Mouse (Mus musculus) neural tube, embryonic 13.5 days (tissue): ENCODE data around the gene Pcsk6. TPM values are rescaled to one million over a fixed set of nuclear protein-coding genes. Genes with fewer than 3 reads are reported as not detected.

Experiments
- ATAC-seq: fragments of 200-750 bp; cut with Nextera tagmentation; 2 replicates; pipeline ENCODE4 v1.8.0; 2017; ENCODE audit warnings: low read depth, mild to moderate bottlenecking, moderate TSS enrichment, moderate library complexity
- H3K27ac ChIP-seq: fragments of 300-500 bp; sonication (generic); replicated peaks from 2 replicates; pipeline ENCODE4 v1.5.1; 2015; ENCODE audit warnings: moderate library complexity, mild to moderate bottlenecking, inconsistent platforms
- H3K27me3 ChIP-seq: fragments of 300-500 bp; sonication (generic); 2 replicates; pipeline ENCODE4 v1.6.1; 2015; ENCODE audit warnings: mild to moderate bottlenecking, inconsistent platforms
- H3K36me3 ChIP-seq: fragments of 300-500 bp; sonication (generic); 2 replicates; pipeline ENCODE4 v1.6.1; 2015; ENCODE audit warnings: mild to moderate bottlenecking, inconsistent platforms
- H3K4me1 ChIP-seq: fragments of 300-500 bp; sonication (generic); replicated peaks from 2 replicates; pipeline ENCODE4 v1.6.1; 2015; ENCODE audit warnings: inconsistent platforms
- H3K4me2 ChIP-seq: fragments of 300-500 bp; sonication (generic); 2 replicates; pipeline ENCODE4 v1.6.1; 2015; ENCODE audit warnings: inconsistent platforms, mild to moderate bottlenecking, moderate library complexity
- H3K4me3 ChIP-seq: fragments of 300-500 bp; sonication (generic); 2 replicates; pipeline ENCODE4 v1.5.1; 2015; ENCODE audit warnings: mild to moderate bottlenecking, inconsistent platforms
- H3K9ac ChIP-seq: fragments of 300-500 bp; sonication (generic); 2 replicates; pipeline ENCODE4 v1.6.1; 2015; ENCODE audit warnings: moderate library complexity, mild to moderate bottlenecking, inconsistent platforms
- H3K9me3 ChIP-seq: fragments of 300-500 bp; sonication (generic); 2 replicates; pipeline ENCODE4 v1.6.1; 2016; ENCODE audit warnings: inconsistent platforms
- WGBS: fragments of 180-500 bp; shearing (Covaris S2); methylation state at CpG from one replicate; pipeline ENCODE4 v1.1.7; 2015; 5-methylcytosine and 5-hydroxymethylcytosine counted together
- polyA plus RNA-seq: library from polyadenylated mRNA; unstranded; fragments of >200 nt; fragmentation: Nextera tagmentation; extraction: Ambion mirVana; gene quantifications from 2 replicates; pipeline ENCODE4 v1.2.1, GENCODE M21; 2015

Gene Pcsk6
- polyA plus RNA-seq, 1 experiment from 2014 or later: 1.3 TPM

- no peak for ATAC-seq
- no peak overlapping the region for H3K27ac ChIP-seq
- H3K4me3 ChIP-seq: no peak overlapping the region
- H3K4me1 ChIP-seq: peaks cover 10% of the 10 kb centered on the region
- no peak overlapping the region for H3K4me2 ChIP-seq
- H3K9ac ChIP-seq: no peak overlapping the region
- no peaks in the 10 kb centered on the region; the same call in 1 of the 2 replicates for H3K27me3 ChIP-seq
- WGBS: 94% methylated on average over 6 of the region's 6 CpGs
- H3K36me3 ChIP-seq: no peaks in the 10 kb centered on the region
- H3K9me3 ChIP-seq: no peaks in the 10 kb centered on the region
These were observed 24.3 kb downstream of the Pcsk6 start for GRCm38 (mm10) chr7:65885819-65886218.

GRCm38 (mm10) chr7:65891831-65892230 is 30.3 kb downstream of the Pcsk6 start:
- Histone ChIP-seq H3K36me3 (no peaks in the 10 kb centered on the region), H3K9me3 (no peaks in the 10 kb centered on the region), H3K27me3 (no peaks in the 10 kb centered on the region), H3K4me3 (no peak overlapping the region), H3K4me1 (no peaks in the 10 kb centered on the region), H3K9ac (no peak overlapping the region), H3K27ac (no peak overlapping the region), H3K4me2 (no peak overlapping the region)
- 92% methylated on average over 7 of the region's 7 CpGs for WGBS
- no peak for ATAC-seq

- Histone ChIP-seq H3K36me3 (no peaks in the 10 kb centered on the region), H3K4me3 (no peak overlapping the region), H3K27ac (no peak overlapping the region), H3K27me3 (no peaks in the 10 kb centered on the region), H3K4me1 (no peaks in the 10 kb centered on the region), H3K4me2 (no peak overlapping the region), H3K9ac (no peak overlapping the region), H3K9me3 (no peaks in the 10 kb centered on the region)
- WGBS: 69% methylated on average over 9 of the region's 9 CpGs
- ATAC-seq: no peak
These were observed 30.8 kb downstream of the Pcsk6 start for GRCm38 (mm10) chr7:65892264-65892828.

- Histone ChIP-seq H3K27ac (no peak overlapping the region), H3K4me1 (no peaks in the 10 kb centered on the region), H3K9me3 (no peaks in the 10 kb centered on the region), H3K36me3 (no peaks in the 10 kb centered on the region), H3K4me2 (no peak overlapping the region), H3K27me3 (no peaks in the 10 kb centered on the region), H3K9ac (no peak overlapping the region), H3K4me3 (no peak overlapping the region)
- 84% methylated on average over 10 of the region's 10 CpGs for WGBS
- ATAC-seq: no peak
These were observed 32.0 kb downstream of the Pcsk6 start for GRCm38 (mm10) chr7:65893546-65893945.

- no peak overlapping the region for H3K4me3 ChIP-seq
- ATAC-seq: no peak
- H3K9ac ChIP-seq: no peak overlapping the region
- 87% methylated on average over 5 of the region's 5 CpGs for WGBS
- H3K27me3 ChIP-seq: no peaks in the 10 kb centered on the region
- no peak overlapping the region for H3K27ac ChIP-seq
- no peaks in the 10 kb centered on the region for H3K4me1 ChIP-seq
- H3K36me3 ChIP-seq: no peaks in the 10 kb centered on the region
- H3K4me2 ChIP-seq: no peak overlapping the region
- H3K9me3 ChIP-seq: no peaks in the 10 kb centered on the region
These were observed 33.7 kb downstream of the Pcsk6 start for GRCm38 (mm10) chr7:65895262-65895661.

- WGBS: 82% methylated on average over 11 of the region's 11 CpGs
- Histone ChIP-seq H3K4me3 (no peak overlapping the region), H3K4me2 (no peak overlapping the region), H3K9me3 (no peaks in the 10 kb centered on the region), H3K36me3 (no peaks in the 10 kb centered on the region), H3K27ac (no peak overlapping the region), H3K27me3 (0 out of 2 replicates have a peak, but pooled peaks cover 7% of the 10 kb centered on the region), H3K4me1 (peaks cover 18% of the 10 kb centered on the region), H3K9ac (no peak overlapping the region)
- ATAC-seq: no peak
These were observed 39.7 kb downstream of the Pcsk6 start for GRCm38 (mm10) chr7:65901231-65901630.

GRCm38 (mm10) chr7:65902471-65903180 is 41.1 kb downstream of the Pcsk6 start:
- Histone ChIP-seq H3K9ac (no peak overlapping the region), H3K4me2 (no peak overlapping the region), H3K4me1 (peaks cover 18% of the 10 kb centered on the region), H3K9me3 (no peaks in the 10 kb centered on the region), H3K27ac (peak overlapping the region; percentile 65), H3K4me3 (no peak overlapping the region), H3K27me3 (peaks cover 7% of the 10 kb centered on the region; the same call in 1 of the 2 replicates), H3K36me3 (no peaks in the 10 kb centered on the region)
- WGBS: 49% methylated on average over 13 of the region's 13 CpGs
- ATAC-seq: peak; percentile 68

DNA sequence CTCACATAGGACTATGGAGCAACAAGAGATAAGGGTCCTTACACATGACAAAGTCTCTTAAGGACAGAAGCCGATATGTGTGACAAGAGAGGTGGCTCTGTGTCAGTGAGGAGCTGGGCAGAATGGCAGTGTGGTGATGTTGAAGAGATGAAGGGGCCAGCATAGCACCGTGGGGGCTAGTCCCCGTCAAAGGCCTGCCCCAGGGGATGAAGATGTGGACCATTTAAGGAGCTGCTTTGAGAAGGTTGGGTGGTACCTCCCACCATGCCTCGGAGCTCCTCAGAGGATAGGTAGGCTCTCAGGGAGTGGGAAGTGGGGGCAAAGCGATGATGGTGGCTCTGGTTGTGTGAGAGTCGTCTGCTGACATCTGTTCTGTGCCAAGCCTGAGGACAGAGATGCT is 41.9 kb downstream of the Pcsk6 start:
- H3K4me3 ChIP-seq: no peak overlapping the region
- no peaks in the 10 kb centered on the region for H3K36me3 ChIP-seq
- H3K4me2 ChIP-seq: no peak overlapping the region
- ATAC-seq: no peak
- H3K9ac ChIP-seq: no peak overlapping the region
- H3K27me3 ChIP-seq: peaks cover 7% of the 10 kb centered on the region; the same call in 1 of the 2 replicates
- peaks cover 18% of the 10 kb centered on the region for H3K4me1 ChIP-seq
- H3K9me3 ChIP-seq: no peaks in the 10 kb centered on the region
- H3K27ac ChIP-seq: no peak overlapping the region
- whole genome bisulfite sequencing: 91% methylated on average over 6 of the region's 6 CpGs

DNA sequence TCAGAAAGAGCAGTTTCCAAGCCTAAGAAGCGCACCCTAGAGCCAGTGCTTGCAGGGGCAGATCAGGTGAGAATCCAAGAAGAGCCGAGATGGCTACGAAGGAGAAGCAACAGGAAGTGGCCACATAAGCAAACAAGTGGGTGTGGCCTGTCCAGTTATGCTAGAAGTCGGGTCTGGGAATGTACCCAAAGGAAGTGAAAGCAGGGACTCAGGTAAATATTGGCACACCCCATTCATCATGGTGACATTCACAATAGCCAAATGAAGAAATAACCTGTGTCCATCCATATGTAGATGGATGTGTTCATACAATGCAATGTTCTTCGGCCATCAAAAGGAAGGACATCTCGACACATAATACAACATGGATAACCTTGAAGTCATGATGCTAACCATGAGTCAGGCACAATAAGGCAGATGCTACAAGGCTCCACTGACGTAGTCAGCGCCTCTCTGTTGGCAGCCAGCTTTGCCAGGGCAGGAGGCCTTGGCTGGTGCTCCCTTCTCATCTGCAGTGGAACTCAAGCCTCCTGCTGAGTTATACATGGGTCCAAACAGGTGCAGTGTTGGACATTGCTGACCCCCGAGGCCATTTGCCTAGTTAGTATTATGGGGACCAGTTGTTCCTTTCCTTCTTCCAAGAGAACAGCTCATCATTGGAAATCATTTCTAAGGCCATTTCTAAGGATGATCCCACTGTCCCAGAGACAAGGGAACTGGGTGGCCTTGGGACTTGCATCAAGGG is 45.2 kb downstream of the Pcsk6 start:
- H3K9ac ChIP-seq: no peak overlapping the region
- peaks cover 15% of the 10 kb centered on the region for H3K4me1 ChIP-seq
- H3K4me2 ChIP-seq: no peak overlapping the region
- H3K36me3 ChIP-seq: no peaks in the 10 kb centered on the region
- no peak overlapping the region for H3K4me3 ChIP-seq
- ATAC-seq: no peak
- no peak overlapping the region for H3K27ac ChIP-seq
- H3K27me3 ChIP-seq: no peaks in the 10 kb centered on the region; the same call in 1 of the 2 replicates
- 89% methylated on average over 9 of the region's 9 CpGs for WGBS
- H3K9me3 ChIP-seq: no peaks in the 10 kb centered on the region

- Histone ChIP-seq H3K27ac (no peak overlapping the region), H3K36me3 (no peaks in the 10 kb centered on the region), H3K4me3 (no peak overlapping the region), H3K27me3 (no peaks in the 10 kb centered on the region; the same call in 1 of the 2 replicates), H3K4me2 (no peak overlapping the region), H3K9me3 (no peaks in the 10 kb centered on the region), H3K9ac (no peak overlapping the region), H3K4me1 (no peaks in the 10 kb centered on the region)
- no peak for ATAC-seq
- 87% methylated on average over 12 of the region's 12 CpGs for WGBS
These were observed 48.0 kb downstream of the Pcsk6 start for GRCm38 (mm10) chr7:65909343-65910127.

GRCm38 (mm10) chr7:65913088-65913610 is 51.6 kb downstream of the Pcsk6 start:
- 80% methylated on average over 3 of the region's 3 CpGs for WGBS
- Histone ChIP-seq H3K27ac (no peak overlapping the region), H3K4me2 (no peak overlapping the region), H3K27me3 (no peaks in the 10 kb centered on the region), H3K4me1 (no peaks in the 10 kb centered on the region), H3K9ac (no peak overlapping the region), H3K36me3 (no peaks in the 10 kb centered on the region), H3K4me3 (no peak overlapping the region), H3K9me3 (no peaks in the 10 kb centered on the region)
- no peak for ATAC-seq
